Mouse (Mus musculus): ENCODE data around the gene Hsf3. TPM values are rescaled to one million over a fixed set of nuclear protein-coding genes. Genes with fewer than 3 reads are reported as not detected.
"Not testable (repeated sequence)": the region's sequence is repeated elsewhere in the genome, so short reads cannot be mapped to it uniquely, and the experiment has no call there.

Gene Hsf3
- polyA plus RNA-seq (2015; fragmentation: Nextera tagmentation; extraction: Ambion mirVana) = 0.06 TPM in 1 of 2 replicates, not detected in the other

DNA sequence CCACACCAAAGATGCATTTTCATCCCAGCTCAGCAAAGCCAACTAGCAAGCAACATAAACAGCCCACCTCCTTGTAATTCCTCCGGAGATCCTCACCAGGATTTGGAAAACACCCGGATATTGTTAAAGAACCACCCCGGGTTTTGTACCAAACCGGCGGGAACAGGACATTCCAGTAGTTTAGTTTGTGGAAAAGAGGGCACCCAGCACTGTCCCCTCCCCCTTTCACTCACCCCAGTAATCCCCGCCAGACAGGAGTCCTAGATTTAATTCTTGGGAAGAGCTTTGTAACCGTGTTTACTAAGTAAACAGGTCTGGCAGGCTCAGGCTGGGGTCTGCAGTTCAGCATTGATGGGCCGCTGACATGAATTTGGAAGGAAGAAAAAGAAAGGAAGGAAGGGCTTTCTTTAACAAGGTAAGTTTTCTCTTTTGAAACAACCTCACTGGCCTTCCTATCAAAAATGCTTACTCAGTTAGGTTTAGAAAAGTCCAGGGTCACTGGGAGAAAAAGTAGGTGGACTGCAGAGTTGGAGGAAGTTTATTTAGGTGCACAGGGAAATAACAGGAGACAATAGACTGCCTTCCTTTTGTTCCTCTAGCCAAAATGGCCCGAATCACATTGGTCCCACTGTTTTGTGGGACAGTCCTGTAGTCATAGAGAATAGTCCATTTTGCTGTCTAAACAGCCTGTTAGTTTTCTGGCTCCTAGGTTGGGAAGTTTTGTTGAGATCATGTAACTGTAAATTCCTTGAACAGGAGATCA is at the start of gene Hsf3:
Gene Hsf3 (minus strand): TSS at position 94 of the 763 bp plus-strand sequence.
- peak; percentile 77 for ATAC-seq (ENCODE audit: low FRiP score, low read depth)
- no peak within 1 kb of the TSS for H3K27ac ChIP-seq
- peak within 1 kb of the TSS; percentile 50 for H3K9ac ChIP-seq

GRCm38 (mm10) chrX:96501580-96501979 is 45.5 kb upstream of the Hsf3 start:
- Histone ChIP-seq H3K4me3 (no peak overlapping the region), H3K27ac (no peak overlapping the region), H3K36me3 (no peaks in the 10 kb centered on the region), H3K9ac (no peak overlapping the region), H3K9me3 (no peaks in the 10 kb centered on the region), H3K27me3 (no peaks in the 10 kb centered on the region), H3K4me2 (replicated peaks) (no peak overlapping the region), H3K4me1 (no peaks in the 10 kb centered on the region)
- WGBS = 59% methylated on average over 1 of the region's 1 CpGs
- no peak for ATAC-seq (ENCODE audit: low FRiP score, low read depth)

More for the DNA sequence above, at the start of gene Hsf3:
- 13% methylated on average over 9 of the region's 9 CpGs for WGBS
- Histone ChIP-seq H3K4me1 (no peaks in the 10 kb centered on the region), H3K27me3 (no peaks in the 10 kb centered on the region), H3K36me3 (no peaks in the 10 kb centered on the region), H3K4me3 (peak within 1 kb of the TSS; percentile 41), H3K4me2 (replicated peaks) (peak within 1 kb of the TSS; percentile 52), H3K9me3 (no peaks in the 10 kb centered on the region)

DNA sequence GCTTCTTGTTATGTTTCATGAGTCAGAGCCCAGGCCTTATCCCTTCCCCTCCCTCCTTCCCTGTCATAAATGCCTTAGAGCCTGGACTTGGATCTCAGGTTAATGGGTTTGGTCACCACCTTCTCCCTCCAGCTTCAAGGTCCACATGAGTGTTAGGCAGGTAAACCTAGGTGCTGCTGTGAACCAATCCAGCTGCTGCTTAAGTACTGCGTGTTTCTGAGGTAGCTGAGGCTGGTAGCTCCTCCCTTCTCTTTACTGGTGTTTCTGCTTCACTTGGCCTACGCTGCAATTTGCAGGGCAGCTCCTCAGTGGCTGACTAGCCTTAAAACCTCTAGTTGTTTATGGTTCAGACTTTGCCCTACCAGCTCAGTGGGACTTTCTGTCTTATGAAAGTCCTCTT is 945 bp downstream of the Hsf3 start, which contains the start of gene Heph:
Gene Heph (plus strand): TSS at position 211 of the 400 bp plus-strand sequence.
- no peak for ATAC-seq (ENCODE audit: low FRiP score, low read depth)
- no peak within 1 kb of the TSS for H3K27ac ChIP-seq
- no peaks in the 10 kb centered on the region for H3K9me3 ChIP-seq
- H3K4me2 ChIP-seq (replicated peaks) = peak within 1 kb of the TSS; percentile 52
- H3K4me3 ChIP-seq = peak within 1 kb of the TSS; percentile 41
- no peaks in the 10 kb centered on the region for H3K36me3 ChIP-seq
- H3K9ac ChIP-seq = peak within 1 kb of the TSS; percentile 50; the same call in 1 of the 2 replicates
- 34% methylated on average over 2 of the region's 2 CpGs for WGBS
- H3K27me3 ChIP-seq = no peaks in the 10 kb centered on the region
- no peaks in the 10 kb centered on the region for H3K4me1 ChIP-seq

GRCm38 (mm10) chrX:96419383-96419782 is 36.7 kb downstream of the Hsf3 start:
- Histone ChIP-seq H3K9me3 (no peaks in the 10 kb centered on the region), H3K4me2 (replicated peaks) (no peak overlapping the region), H3K27me3 (no peaks in the 10 kb centered on the region), H3K4me1 (no peaks in the 10 kb centered on the region), H3K9ac (no peak overlapping the region), H3K4me3 (no peak overlapping the region), H3K27ac (no peak overlapping the region), H3K36me3 (no peaks in the 10 kb centered on the region)
- no peak for ATAC-seq (ENCODE audit: low FRiP score, low read depth)

DNA sequence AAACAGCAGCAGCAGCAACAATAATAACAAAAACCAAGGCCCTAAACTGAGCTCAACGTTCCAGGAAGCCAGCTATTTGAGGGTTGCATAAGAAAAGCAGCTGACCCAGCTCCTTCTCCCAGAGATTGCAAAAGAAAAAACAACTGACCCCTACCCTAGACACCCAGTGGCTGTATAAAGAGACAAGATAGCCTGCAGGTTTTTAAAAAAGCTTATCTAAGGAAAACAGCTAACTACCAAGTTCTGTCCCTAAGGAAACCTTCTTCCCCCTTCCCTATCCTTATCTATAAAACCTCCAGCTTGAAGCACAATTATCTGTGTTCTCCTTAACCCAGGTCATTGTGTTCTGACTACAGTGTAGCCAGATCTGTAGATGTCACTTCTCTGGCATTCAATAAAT is 38.4 kb downstream of the Hsf3 start:
- whole genome bisulfite sequencing = 69% methylated on average over 1 of the region's 1 CpGs
- no peaks in the 10 kb centered on the region for H3K36me3 ChIP-seq
- no peak overlapping the region for H3K4me3 ChIP-seq
- H3K27ac ChIP-seq = no peak overlapping the region
- H3K4me2 ChIP-seq (replicated peaks) = no peak overlapping the region
- H3K9ac ChIP-seq = no peak overlapping the region
- H3K4me1 ChIP-seq = no peaks in the 10 kb centered on the region
- H3K9me3 ChIP-seq = no peaks in the 10 kb centered on the region
- H3K27me3 ChIP-seq = no peaks in the 10 kb centered on the region
- no peak for ATAC-seq (ENCODE audit: low FRiP score, low read depth)

GRCm38 (mm10) chrX:96416970-96417369 is 39.1 kb downstream of the Hsf3 start:
- Histone ChIP-seq H3K36me3 (no peaks in the 10 kb centered on the region), H3K4me2 (replicated peaks) (no peak overlapping the region), H3K9me3 (no peaks in the 10 kb centered on the region), H3K27me3 (no peaks in the 10 kb centered on the region), H3K9ac (no peak overlapping the region), H3K4me3 (no peak overlapping the region), H3K27ac (no peak overlapping the region), H3K4me1 (no peaks in the 10 kb centered on the region)
- ATAC-seq (ENCODE audit: low FRiP score, low read depth) = no peak
- 100% methylated on average over 1 of the region's 1 CpGs for WGBS

- H3K4me2 ChIP-seq (replicated peaks); H3K36me3 ChIP-seq; H3K27me3 ChIP-seq; ATAC-seq (ENCODE audit: low FRiP score, low read depth); H3K27ac ChIP-seq; H3K4me3 ChIP-seq; H3K9me3 ChIP-seq; H3K9ac ChIP-seq; H3K4me1 ChIP-seq: not testable (repeated sequence)
- WGBS = 75% methylated on average over 4 of the region's 4 CpGs
Observed at GRCm38 (mm10) chrX:96415351-96415750, 40.7 kb downstream of the Hsf3 start.

GRCm38 (mm10) chrX:96339108-96339507 is 117.0 kb downstream of the Hsf3 start:
- Histone ChIP-seq H3K4me1 (no peaks in the 10 kb centered on the region), H3K9ac (no peak overlapping the region), H3K4me2 (replicated peaks) (no peak overlapping the region), H3K36me3 (no peaks in the 10 kb centered on the region), H3K9me3 (no peaks in the 10 kb centered on the region), H3K27me3 (no peaks in the 10 kb centered on the region), H3K4me3 (no peak overlapping the region), H3K27ac (no peak overlapping the region)
- no peak for ATAC-seq (ENCODE audit: low FRiP score, low read depth)
- WGBS = 65% methylated on average over 2 of the region's 2 CpGs

GRCm38 (mm10) chrX:96329764-96330163 is 126.3 kb downstream of the Hsf3 start:
- H3K27me3 ChIP-seq = no peaks in the 10 kb centered on the region
- 53% methylated on average over 4 of the region's 4 CpGs for WGBS
- no peaks in the 10 kb centered on the region for H3K9me3 ChIP-seq
- H3K36me3 ChIP-seq = no peaks in the 10 kb centered on the region
- H3K4me1 ChIP-seq = no peaks in the 10 kb centered on the region
- no peak overlapping the region for H3K27ac ChIP-seq
- ATAC-seq (ENCODE audit: low FRiP score, low read depth) = no peak
- H3K4me2 ChIP-seq (replicated peaks) = no peak overlapping the region
- no peak overlapping the region for H3K9ac ChIP-seq
- no peak overlapping the region for H3K4me3 ChIP-seq

DNA sequence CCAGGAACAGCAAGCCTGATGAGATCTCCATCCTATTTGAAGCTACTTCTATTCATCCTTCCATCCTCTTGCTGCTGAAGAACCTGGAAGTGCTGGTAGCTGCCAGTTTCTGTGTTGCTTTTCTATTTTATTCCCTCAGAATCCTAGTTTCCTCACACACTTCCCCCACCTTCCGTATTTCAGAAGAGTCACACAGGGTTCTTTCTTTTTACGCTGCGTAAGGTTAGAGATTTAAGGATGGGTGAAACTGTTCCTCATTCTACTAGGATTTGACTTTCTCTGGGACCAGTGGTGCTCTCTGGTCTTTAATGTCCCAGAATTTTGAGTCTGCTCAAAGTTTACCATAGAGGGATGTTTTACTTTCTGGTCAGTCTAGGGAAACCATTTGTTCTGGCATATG is 162.8 kb downstream of the Hsf3 start, which contains the start of gene Vsig4:
Gene Vsig4 (minus strand): TSS at position 101 of the 400 bp plus-strand sequence.
- Histone ChIP-seq H3K27me3 (no peaks in the 10 kb centered on the region), H3K4me1 (no peaks in the 10 kb centered on the region), H3K27ac (no peak within 1 kb of the TSS), H3K9me3 (no peaks in the 10 kb centered on the region), H3K4me2 (replicated peaks) (no peak within 1 kb of the TSS), H3K9ac (no peak within 1 kb of the TSS), H3K4me3 (no peak within 1 kb of the TSS), H3K36me3 (no peaks in the 10 kb centered on the region)
- no peak for ATAC-seq (ENCODE audit: low FRiP score, low read depth)
- 88% methylated on average over 3 of the region's 3 CpGs for WGBS

DNA sequence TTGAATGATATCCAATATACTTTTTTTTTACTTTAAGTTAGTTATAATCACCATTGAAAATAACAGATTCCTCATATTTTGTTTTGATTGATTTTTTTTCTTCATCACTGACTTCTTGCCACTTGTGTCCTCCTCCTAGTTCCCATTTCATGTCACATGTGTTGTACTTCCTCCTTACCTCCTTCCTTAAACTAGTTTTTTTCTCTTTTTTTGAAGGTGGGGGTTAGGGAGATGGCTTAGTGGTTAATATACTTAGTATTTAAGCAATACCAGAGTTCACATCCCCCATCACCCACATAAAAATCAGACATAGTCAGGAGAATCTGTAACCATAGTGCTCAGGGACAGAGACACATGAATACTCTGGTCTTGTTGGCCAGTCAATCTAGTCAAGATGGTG is 199.6 kb downstream of the Hsf3 start:
- no peak for ATAC-seq (ENCODE audit: low FRiP score, low read depth)
- Histone ChIP-seq H3K4me3 (no peak overlapping the region), H3K27ac (no peak overlapping the region), H3K27me3 (no peaks in the 10 kb centered on the region), H3K36me3 (no peaks in the 10 kb centered on the region), H3K9ac (no peak overlapping the region), H3K4me1 (no peaks in the 10 kb centered on the region), H3K9me3 (no peaks in the 10 kb centered on the region), H3K4me2 (replicated peaks) (no peak overlapping the region)
